Mouse (Mus musculus) hindbrain, embryonic 11.5 days (tissue): ENCODE measurements around the gene Ugt1a6b. TPM values are rescaled to one million over a fixed set of nuclear protein-coding genes. Genes with fewer than 3 reads are reported as not detected.

ENCODE experiments used
- ATAC-seq: fragments of 200-750 bp; cut with Nextera tagmentation; 2 replicates; pipeline ENCODE4 v1.8.0; 2017; ENCODE audit warnings: mild to moderate bottlenecking, moderate TSS enrichment, moderate library complexity; ENCODE audit not compliant: low FRiP score
- DNase-seq: peaks from one replicate; pipeline ENCODE4 v3.0.0-alpha.2; 2015; ENCODE audit warnings: low spot score
- H3K27ac ChIP-seq: fragments of 300-500 bp; sonication (generic); 2 replicates; pipeline ENCODE4 v1.5.1; 2014; ENCODE audit warnings: mild to moderate bottlenecking, low read depth, low read length
- H3K27me3 ChIP-seq: fragments of 300-500 bp; sonication (generic); 2 replicates; pipeline ENCODE4 v1.6.1; 2014; ENCODE audit warnings: mild to moderate bottlenecking, low read length, moderate library complexity, mixed read lengths; ENCODE audit not compliant: control insufficient read depth, insufficient read depth
- H3K36me3 ChIP-seq: fragments of 300-500 bp; sonication (generic); 2 replicates; pipeline ENCODE4 v1.6.1; 2014; ENCODE audit warnings: mild to moderate bottlenecking, low read length, moderate library complexity, mixed read lengths; ENCODE audit not compliant: control insufficient read depth, insufficient read depth
- H3K4me1 ChIP-seq: fragments of 300-500 bp; sonication (generic); replicated peaks from 2 replicates; pipeline ENCODE4 v1.6.1; 2014; ENCODE audit warnings: low read length, mixed read lengths; ENCODE audit not compliant: control insufficient read depth, insufficient read depth
- H3K4me2 ChIP-seq: fragments of 300-500 bp; sonication (generic); replicated peaks from 2 replicates; pipeline ENCODE4 v1.6.1; 2014; ENCODE audit warnings: mild to moderate bottlenecking, low read depth, low read length
- H3K4me3 ChIP-seq: fragments of 300-500 bp; sonication (generic); 2 replicates; pipeline ENCODE4 v1.5.1; 2014; ENCODE audit warnings: low read depth, low read length
- H3K9ac ChIP-seq: fragments of 300-500 bp; sonication (generic); 2 replicates; pipeline ENCODE4 v1.6.1; 2014; ENCODE audit warnings: low read depth, low read length
- H3K9me3 ChIP-seq: fragments of 300-500 bp; sonication (generic); 2 replicates; pipeline ENCODE4 v1.6.1; 2016; ENCODE audit warnings: low read length; ENCODE audit not compliant: control insufficient read depth
- WGBS: fragments of 180-500 bp; shearing (Covaris S2); extraction: QIAGEN DNeasy Blood & Tissue Kit; methylation state at CpG from one replicate; pipeline ENCODE4 v1.1.7; 2014; 5-methylcytosine and 5-hydroxymethylcytosine counted together
- polyA plus RNA-seq: library from polyadenylated mRNA; unstranded; fragments of >200 nt; fragmentation: Nextera tagmentation; extraction: Ambion mirVana; gene quantifications from 2 replicates; pipeline ENCODE4 v1.2.1, GENCODE M21; 2014

The Ugt1a6b gene
- polyA plus RNA-seq, 1 experiment from 2014 or later, result 0.17 TPM

- H3K9ac ChIP-seq, result no peak overlapping the region
- ATAC-seq (no peak), DNase-seq (no peak)
- no peaks in the 10 kb centered on the region for H3K27me3 ChIP-seq
- WGBS, result 76% methylated on average over 4 of the region's 4 CpGs
- H3K27ac ChIP-seq, result no peak overlapping the region
- H3K9me3 ChIP-seq, result peaks cover 87% of the 10 kb centered on the region
- no peaks in the 10 kb centered on the region for H3K4me1 ChIP-seq
- H3K4me3 ChIP-seq, result no peak overlapping the region
- no peaks in the 10 kb centered on the region for H3K36me3 ChIP-seq
- no peak overlapping the region for H3K4me2 ChIP-seq
Observed at GRCm38 (mm10) chr1:88240579-88240978, 137.5 kb downstream of the Ugt1a6b start.

- 66% methylated on average over 5 of the region's 5 CpGs for WGBS
- no peak for DNase-seq
- no peak overlapping the region for H3K4me2 ChIP-seq
Observed at GRCm38 (mm10) chr1:88243861-88244260, 140.8 kb downstream of the Ugt1a6b start.

GRCm38 (mm10) chr1:88245881-88246280 is 142.8 kb downstream of the Ugt1a6b start:
- H3K36me3 ChIP-seq, result no peaks in the 10 kb centered on the region
- H3K9ac ChIP-seq, result no peak overlapping the region
- ATAC-seq, result no peak
- H3K27me3 ChIP-seq, result no peaks in the 10 kb centered on the region
- no peak for DNase-seq
- no peak overlapping the region for H3K27ac ChIP-seq
- H3K4me2 ChIP-seq, result no peak overlapping the region
- H3K4me1 ChIP-seq, result no peaks in the 10 kb centered on the region
- H3K9me3 ChIP-seq, result peaks cover 90% of the 10 kb centered on the region
- no peak overlapping the region for H3K4me3 ChIP-seq
- 80% methylated on average over 6 of the region's 6 CpGs for WGBS

More at GRCm38 (mm10) chr1:88243861-88244260, 140.8 kb downstream of the Ugt1a6b start:
- Histone ChIP-seq H3K36me3 (no peaks in the 10 kb centered on the region), H3K4me1 (no peaks in the 10 kb centered on the region), H3K9me3 (peaks cover 90% of the 10 kb centered on the region), H3K27me3 (no peaks in the 10 kb centered on the region), H3K27ac (no peak overlapping the region), H3K4me3 (no peak overlapping the region), H3K9ac (no peak overlapping the region)
- no peak for ATAC-seq

- H3K4me3 ChIP-seq, result no peak overlapping the region
- no peak overlapping the region for H3K9ac ChIP-seq
- WGBS, result 48% methylated on average over 6 of the region's 6 CpGs
- peaks cover 90% of the 10 kb centered on the region for H3K9me3 ChIP-seq
- H3K4me1 ChIP-seq, result no peaks in the 10 kb centered on the region
- no peak overlapping the region for H3K4me2 ChIP-seq
- ATAC-seq (no peak), DNase-seq (no peak)
- no peaks in the 10 kb centered on the region for H3K36me3 ChIP-seq
- H3K27ac ChIP-seq, result no peak overlapping the region
- no peaks in the 10 kb centered on the region for H3K27me3 ChIP-seq
Observed at GRCm38 (mm10) chr1:88246386-88246785, 143.3 kb downstream of the Ugt1a6b start.

- no peaks in the 10 kb centered on the region for H3K36me3 ChIP-seq
- no peaks in the 10 kb centered on the region for H3K27me3 ChIP-seq
- DNase-seq (no peak), ATAC-seq (no peak)
- 58% methylated on average over 2 of the region's 2 CpGs for WGBS
- no peak overlapping the region for H3K4me3 ChIP-seq
- H3K9ac ChIP-seq, result no peak overlapping the region
- peaks cover 92% of the 10 kb centered on the region for H3K9me3 ChIP-seq
- H3K27ac ChIP-seq, result no peak overlapping the region
- no peak overlapping the region for H3K4me2 ChIP-seq
- H3K4me1 ChIP-seq, result no peaks in the 10 kb centered on the region
Observed at GRCm38 (mm10) chr1:88247660-88248059, 144.6 kb downstream of the Ugt1a6b start.

GRCm38 (mm10) chr1:88248658-88249057 is 145.6 kb downstream of the Ugt1a6b start:
- 74% methylated on average over 4 of the region's 4 CpGs for WGBS
- no peaks in the 10 kb centered on the region for H3K36me3 ChIP-seq
- H3K9me3 ChIP-seq, result peaks cover 93% of the 10 kb centered on the region
- no peaks in the 10 kb centered on the region for H3K4me1 ChIP-seq
- H3K9ac ChIP-seq, result no peak overlapping the region
- H3K4me3 ChIP-seq, result no peak overlapping the region
- DNase-seq (no peak), ATAC-seq (no peak)
- H3K4me2 ChIP-seq, result no peak overlapping the region
- H3K27ac ChIP-seq, result no peak overlapping the region
- no peaks in the 10 kb centered on the region for H3K27me3 ChIP-seq

- no peak for ATAC-seq
Observed at GRCm38 (mm10) chr1:88249596-88249995, 146.5 kb downstream of the Ugt1a6b start.

GRCm38 (mm10) chr1:88250023-88250422 is 147.0 kb downstream of the Ugt1a6b start:
- Histone ChIP-seq H3K9me3 (peaks cover 93% of the 10 kb centered on the region), H3K4me3 (no peak overlapping the region), H3K4me2 (no peak overlapping the region), H3K27me3 (no peaks in the 10 kb centered on the region), H3K36me3 (no peaks in the 10 kb centered on the region), H3K4me1 (no peaks in the 10 kb centered on the region), H3K27ac (no peak overlapping the region), H3K9ac (no peak overlapping the region)
- WGBS, result 80% methylated on average over 5 of the region's 5 CpGs
- DNase-seq, result no peak
- no peak for ATAC-seq

More at GRCm38 (mm10) chr1:88249596-88249995, 146.5 kb downstream of the Ugt1a6b start:
- WGBS, result 82% methylated on average over 7 of the region's 7 CpGs
- DNase-seq, result no peak
- Histone ChIP-seq H3K27me3 (no peaks in the 10 kb centered on the region), H3K9me3 (peaks cover 93% of the 10 kb centered on the region), H3K36me3 (no peaks in the 10 kb centered on the region), H3K4me1 (no peaks in the 10 kb centered on the region), H3K4me3 (no peak overlapping the region), H3K9ac (no peak overlapping the region), H3K27ac (no peak overlapping the region), H3K4me2 (no peak overlapping the region)

GRCm38 (mm10) chr1:88253106-88253505 is 150.1 kb downstream of the Ugt1a6b start:
- Histone ChIP-seq H3K4me3 (no peak overlapping the region), H3K27me3 (no peaks in the 10 kb centered on the region), H3K9me3 (peaks cover 93% of the 10 kb centered on the region), H3K36me3 (peaks cover 6% of the 10 kb centered on the region; the same call in 1 of the 2 replicates), H3K4me1 (no peaks in the 10 kb centered on the region), H3K27ac (no peak overlapping the region), H3K9ac (no peak overlapping the region), H3K4me2 (no peak overlapping the region)
- 78% methylated on average over 8 of the region's 8 CpGs for WGBS
- ATAC-seq (no peak), DNase-seq (no peak)
